Mouse (Mus musculus) hindbrain, embryonic 14.5 days (tissue): ENCODE data around the gene S100a7a. TPM values are rescaled to one million over a fixed set of nuclear protein-coding genes. Genes with fewer than 3 reads are reported as not detected.

Source experiments
- ATAC-seq: fragments of 200-750 bp; cut with Nextera tagmentation; 2 replicates; pipeline ENCODE4 v1.8.0; 2017; ENCODE audit warnings: moderate number of reproducible peaks, mild to moderate bottlenecking, moderate TSS enrichment, moderate library complexity; ENCODE audit not compliant: low FRiP score
- DNase-seq: peaks from one replicate; pipeline ENCODE4 v3.0.0-alpha.2; 2015; ENCODE audit warnings: low spot score
- H3K27ac ChIP-seq: fragments of 300-500 bp; sonication (generic); 2 replicates; pipeline ENCODE4 v1.5.1; 2014; ENCODE audit warnings: mild to moderate bottlenecking, moderate library complexity
- H3K27me3 ChIP-seq: fragments of 300-500 bp; sonication (generic); 2 replicates; pipeline ENCODE4 v1.6.1; 2014; ENCODE audit warnings: mild to moderate bottlenecking, low read length, mixed read lengths; ENCODE audit not compliant: control insufficient read depth, insufficient read depth
- H3K36me3 ChIP-seq: fragments of 300-500 bp; sonication (generic); replicated peaks from 2 replicates; pipeline ENCODE4 v1.6.1; 2014; ENCODE audit not compliant: control insufficient read depth, insufficient read depth
- H3K4me1 ChIP-seq: fragments of 300-500 bp; sonication (generic); replicated peaks from 2 replicates; pipeline ENCODE4 v1.6.1; 2014; ENCODE audit warnings: antibody characterized with exemption, low read length, mixed read lengths; ENCODE audit not compliant: control insufficient read depth, insufficient read depth
- H3K4me2 ChIP-seq: fragments of 300-500 bp; sonication (generic); replicated peaks from 2 replicates; pipeline ENCODE4 v1.6.1; 2014; ENCODE audit warnings: mild to moderate bottlenecking, moderate library complexity
- H3K4me3 ChIP-seq: fragments of 300-500 bp; sonication (generic); replicated peaks from 2 replicates; pipeline ENCODE4 v1.5.1; 2014; ENCODE audit warnings: mild to moderate bottlenecking, low read length
- H3K9ac ChIP-seq: fragments of 300-500 bp; sonication (generic); 2 replicates; pipeline ENCODE4 v1.6.1; 2014
- H3K9me3 ChIP-seq: fragments of 300-500 bp; sonication (generic); 2 replicates; pipeline ENCODE4 v1.6.1; 2016; ENCODE audit warnings: low read length; ENCODE audit not compliant: control insufficient read depth
- WGBS: fragments of 180-500 bp; shearing (Covaris S2); extraction: QIAGEN DNeasy Blood & Tissue Kit; methylation state at CpG from one replicate; pipeline ENCODE4 v1.1.7; 2014; 5-methylcytosine and 5-hydroxymethylcytosine counted together
- polyA plus RNA-seq: library from polyadenylated mRNA; unstranded; fragments of >200 nt; fragmentation: Nextera tagmentation; extraction: Ambion mirVana; gene quantifications from 2 replicates; pipeline ENCODE4 v1.2.1, GENCODE M21; 2014

S100a7a gene
- polyA plus RNA-seq, 1 experiment from 2014 or later, result not detected

GRCm38 (mm10) chr3:90644220-90644619 is 9.6 kb upstream of the S100a7a start:
- Histone ChIP-seq H3K4me1 (no peaks in the 10 kb centered on the region), H3K4me3 (no peak overlapping the region), H3K27ac (no peak overlapping the region), H3K36me3 (no peaks in the 10 kb centered on the region), H3K9me3 (no peaks in the 10 kb centered on the region), H3K9ac (no peak overlapping the region), H3K4me2 (no peak overlapping the region), H3K27me3 (no peaks in the 10 kb centered on the region)
- no peak for DNase-seq
- no peak for ATAC-seq
- 49% methylated on average over 3 of the region's 3 CpGs for WGBS

DNA sequence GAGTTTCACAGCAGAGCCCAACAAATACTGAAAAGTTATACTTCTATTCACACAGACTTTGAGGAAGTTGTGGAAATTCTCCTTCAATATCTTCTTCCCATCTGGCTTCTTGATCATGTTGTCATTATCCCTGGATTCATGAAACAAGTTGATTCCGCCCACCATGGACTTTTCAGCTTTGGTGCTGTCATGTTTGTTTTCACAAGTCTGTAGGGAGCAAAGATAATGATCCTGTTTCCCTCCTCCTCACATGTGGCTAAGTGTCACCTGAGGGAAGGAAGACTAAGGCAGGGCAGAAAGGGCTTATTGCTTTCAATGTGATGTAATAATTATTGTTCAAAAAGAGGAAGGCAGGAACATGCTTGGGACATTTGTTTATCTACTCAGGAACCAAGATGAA is 6.5 kb upstream of the S100a7a start:
- no peak for DNase-seq
- no peak overlapping the region for H3K27ac ChIP-seq
- no peaks in the 10 kb centered on the region for H3K27me3 ChIP-seq
- no peaks in the 10 kb centered on the region for H3K36me3 ChIP-seq
- H3K9me3 ChIP-seq, result no peaks in the 10 kb centered on the region
- H3K4me3 ChIP-seq, result no peak overlapping the region
- 95% methylated on average over 1 of the region's 1 CpGs for WGBS
- H3K4me1 ChIP-seq, result no peaks in the 10 kb centered on the region
- H3K4me2 ChIP-seq, result no peak overlapping the region
- no peak overlapping the region for H3K9ac ChIP-seq
- no peak for ATAC-seq

DNA sequence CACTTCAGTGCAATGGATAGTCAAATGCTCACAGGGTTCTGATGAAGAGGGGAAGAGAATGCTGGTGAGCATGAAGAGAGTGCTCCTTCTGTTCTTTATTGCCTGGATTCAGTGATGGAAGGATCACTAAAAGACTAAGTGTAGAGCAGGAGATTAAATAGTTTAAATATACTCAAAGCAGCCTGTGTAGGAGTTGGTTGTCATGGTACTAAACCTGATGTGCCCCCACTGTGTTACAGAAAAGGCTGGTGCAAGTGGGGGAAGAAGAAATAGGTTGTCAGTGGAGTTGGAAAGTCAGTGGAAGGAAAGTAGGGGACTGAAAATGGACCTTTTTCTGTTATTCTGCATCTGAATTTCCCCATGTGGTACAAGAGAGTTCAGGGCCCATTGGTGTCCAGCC is 4.8 kb upstream of the S100a7a start:
- DNase-seq (no peak), ATAC-seq (no peak)
- H3K9me3 ChIP-seq, result no peaks in the 10 kb centered on the region
- no peaks in the 10 kb centered on the region for H3K4me1 ChIP-seq
- H3K27me3 ChIP-seq, result no peaks in the 10 kb centered on the region
- H3K9ac ChIP-seq, result no peak overlapping the region
- H3K36me3 ChIP-seq, result no peaks in the 10 kb centered on the region
- H3K27ac ChIP-seq, result no peak overlapping the region
- no peak overlapping the region for H3K4me3 ChIP-seq
- no peak overlapping the region for H3K4me2 ChIP-seq

DNA sequence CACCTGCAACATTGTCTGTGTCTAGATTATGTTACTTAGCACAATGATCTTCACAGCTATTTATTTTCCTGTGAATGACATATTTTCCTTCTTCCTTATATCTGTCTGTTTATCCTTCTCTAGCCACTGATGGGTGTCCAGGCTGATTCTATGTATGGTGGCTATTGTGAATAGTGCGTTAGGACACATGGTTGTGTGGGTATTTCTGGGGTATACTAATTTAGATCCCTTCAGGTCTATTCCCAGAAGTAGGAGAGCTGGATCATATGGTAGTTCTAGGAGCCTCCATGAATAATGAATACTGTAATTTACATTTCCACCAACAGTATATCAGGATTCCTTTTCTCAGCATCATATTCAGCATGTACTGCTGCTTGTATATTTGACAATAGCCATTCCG is 4.0 kb upstream of the S100a7a start:
- Histone ChIP-seq H3K4me3 (no peak overlapping the region), H3K4me2 (no peak overlapping the region), H3K27me3 (no peaks in the 10 kb centered on the region), H3K9me3 (no peaks in the 10 kb centered on the region), H3K9ac (no peak overlapping the region), H3K4me1 (no peaks in the 10 kb centered on the region), H3K27ac (no peak overlapping the region), H3K36me3 (no peaks in the 10 kb centered on the region)
- ATAC-seq, result no peak
- no peak for DNase-seq
- WGBS, result 82% methylated on average over 2 of the region's 2 CpGs

DNA sequence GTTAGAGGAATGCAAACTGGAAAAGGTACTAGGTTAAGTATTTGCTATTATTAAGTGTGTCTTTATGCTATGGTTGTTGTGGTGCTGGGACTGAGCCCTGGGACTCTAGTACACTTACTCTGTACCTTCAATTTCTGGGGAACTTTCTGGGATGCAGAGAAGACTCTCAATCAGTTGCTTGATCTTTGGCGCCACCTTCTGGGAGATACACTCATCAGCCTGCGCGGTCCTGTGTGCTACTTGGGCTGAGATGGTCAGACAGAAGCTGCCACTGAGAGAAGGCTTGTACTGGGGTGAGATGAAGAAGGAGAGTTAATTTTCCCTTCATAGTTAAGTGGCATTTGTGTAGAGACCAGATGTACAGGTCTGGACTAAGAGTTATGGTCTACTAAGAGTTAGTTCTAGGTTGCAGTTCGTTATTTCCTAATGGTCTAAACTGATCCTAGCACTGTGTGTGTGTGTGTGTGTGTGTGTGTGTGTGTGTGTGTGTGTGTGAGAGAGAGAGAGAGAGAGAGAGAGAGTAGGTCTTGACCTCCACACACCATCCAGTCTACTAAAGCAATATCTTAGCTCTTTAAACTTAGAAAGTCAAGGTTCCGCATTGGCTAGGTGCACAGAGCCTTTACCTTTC is 824 bp upstream of the S100a7a start:
- no peak overlapping the region for H3K4me3 ChIP-seq
- ATAC-seq (peak; percentile 80), DNase-seq (peak; percentile 94)
- no peak overlapping the region for H3K9ac ChIP-seq
- H3K27me3 ChIP-seq, result no peaks in the 10 kb centered on the region
- H3K9me3 ChIP-seq, result no peaks in the 10 kb centered on the region
- H3K36me3 ChIP-seq, result no peaks in the 10 kb centered on the region
- H3K4me2 ChIP-seq, result no peak overlapping the region
- WGBS, result 39% methylated on average over 5 of the region's 5 CpGs
- no peak overlapping the region for H3K27ac ChIP-seq
- no peaks in the 10 kb centered on the region for H3K4me1 ChIP-seq

DNA sequence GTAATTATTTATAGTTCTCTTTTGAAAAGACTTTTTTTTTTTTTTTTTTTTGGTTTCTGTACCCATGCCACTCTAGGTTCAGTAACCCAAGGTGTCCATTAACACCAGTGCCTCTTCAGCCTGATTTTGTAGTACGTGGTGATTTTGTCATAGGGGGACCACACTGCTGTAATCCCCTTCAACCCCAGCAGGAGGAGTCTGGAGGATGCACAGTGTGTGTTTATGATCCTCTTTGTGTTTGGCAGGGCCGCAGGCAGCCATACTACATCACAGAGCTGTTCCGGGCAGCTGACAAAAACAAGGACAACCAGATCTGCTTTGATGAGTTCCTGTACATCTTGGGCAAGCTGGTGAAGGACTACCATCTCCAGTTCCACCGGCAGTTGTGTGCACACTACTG is 3.6 kb downstream of the S100a7a start:
- Histone ChIP-seq H3K4me2 (no peak overlapping the region), H3K9me3 (no peaks in the 10 kb centered on the region), H3K27ac (no peak overlapping the region), H3K36me3 (no peaks in the 10 kb centered on the region), H3K4me1 (no peaks in the 10 kb centered on the region), H3K9ac (no peak overlapping the region), H3K27me3 (no peaks in the 10 kb centered on the region), H3K4me3 (no peak overlapping the region)
- ATAC-seq (no peak), DNase-seq (no peak)
- WGBS, result 70% methylated on average over 4 of the region's 4 CpGs

GRCm38 (mm10) chr3:90659364-90660044 is 5.7 kb downstream of the S100a7a start:
- Histone ChIP-seq H3K27me3 (no peaks in the 10 kb centered on the region), H3K4me1 (no peaks in the 10 kb centered on the region), H3K9ac (no peak overlapping the region), H3K9me3 (no peaks in the 10 kb centered on the region), H3K4me3 (no peak overlapping the region), H3K27ac (no peak overlapping the region), H3K4me2 (no peak overlapping the region), H3K36me3 (no peaks in the 10 kb centered on the region)
- no peak for ATAC-seq
- DNase-seq, result no peak

- Histone ChIP-seq H3K4me3 (no peak overlapping the region), H3K4me1 (no peaks in the 10 kb centered on the region), H3K36me3 (no peaks in the 10 kb centered on the region), H3K27me3 (no peaks in the 10 kb centered on the region), H3K9me3 (no peaks in the 10 kb centered on the region), H3K27ac (no peak overlapping the region), H3K9ac (no peak overlapping the region), H3K4me2 (no peak overlapping the region)
- 90% methylated on average over 2 of the region's 2 CpGs for WGBS
- DNase-seq (no peak), ATAC-seq (no peak)
Measured at GRCm38 (mm10) chr3:90664219-90664618, 10.4 kb downstream of the S100a7a start.

DNA sequence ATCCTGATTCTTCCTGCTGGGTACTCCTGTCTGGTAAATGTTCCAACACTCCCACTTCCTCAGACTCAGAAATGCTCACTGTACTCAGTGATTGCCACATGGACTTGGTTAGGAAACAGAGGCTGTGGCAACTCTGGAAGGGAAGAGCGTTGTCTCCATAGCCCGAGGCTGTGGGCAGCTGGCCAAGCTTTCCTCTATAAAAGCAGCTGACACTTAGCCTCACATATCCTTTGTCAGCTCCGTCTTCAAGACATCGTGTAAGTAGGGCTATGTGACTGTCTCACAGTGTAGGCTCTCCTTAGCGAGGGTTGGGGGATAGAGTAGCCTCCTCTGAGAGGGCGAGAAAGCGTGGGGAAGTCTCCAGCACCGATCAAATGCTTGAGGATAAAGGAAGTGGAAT is 15.0 kb downstream of the S100a7a start, which contains the start of gene S100a8:
Gene S100a8, plus strand, starts transcription at position 133 of the 400 bp plus-strand sequence.
- Histone ChIP-seq H3K36me3 (no peaks in the 10 kb centered on the region), H3K27ac (no peak within 1 kb of the TSS), H3K4me1 (no peaks in the 10 kb centered on the region), H3K9ac (no peak within 1 kb of the TSS), H3K4me3 (no peak within 1 kb of the TSS), H3K4me2 (no peak within 1 kb of the TSS), H3K9me3 (no peaks in the 10 kb centered on the region), H3K27me3 (no peaks in the 10 kb centered on the region)
- WGBS, result 77% methylated on average over 8 of the region's 8 CpGs
- ATAC-seq, result no peak
- no peak for DNase-seq

GRCm38 (mm10) chr3:90678656-90679055 is 24.8 kb downstream of the S100a7a start:
- H3K9me3 ChIP-seq, result no peaks in the 10 kb centered on the region
- DNase-seq (no peak), ATAC-seq (no peak)
- H3K27ac ChIP-seq, result no peak overlapping the region
- H3K36me3 ChIP-seq, result no peaks in the 10 kb centered on the region
- no peaks in the 10 kb centered on the region for H3K27me3 ChIP-seq
- 60% methylated on average over 3 of the region's 3 CpGs for WGBS
- no peak overlapping the region for H3K4me3 ChIP-seq
- no peak overlapping the region for H3K9ac ChIP-seq
- H3K4me2 ChIP-seq, result no peak overlapping the region
- no peaks in the 10 kb centered on the region for H3K4me1 ChIP-seq
